Mouse (Mus musculus) myocyte (in vitro differentiated cells): ENCODE data around the gene Rab30.

Experiments
- MAX ChIP-seq: IDR thresholded peaks from one replicate; pipeline ENCODE4 v1.6.1; 2011; ENCODE audit warnings: low read depth, mild to moderate bottlenecking, control low read depth
- MYOD1 ChIP-seq, 3 experiments: IDR thresholded peaks; one replicate each; pipeline ENCODE4 v1.6.1; 2011; ENCODE audit warnings: control low read depth in 2 of 3, low read depth in 2 of 3, mild to moderate bottlenecking in 2 of 3, moderate library complexity in 1 of 3; ENCODE audit not compliant: insufficient read length in 2 of 3, control insufficient read depth in 1 of 3
- POLR2A ChIP-seq: IDR thresholded peaks from one replicate; pipeline ENCODE4 v1.6.1; 2011; ENCODE audit warnings: low read depth, mild to moderate bottlenecking, control low read depth, moderate library complexity; ENCODE audit not compliant: insufficient read length

DNA sequence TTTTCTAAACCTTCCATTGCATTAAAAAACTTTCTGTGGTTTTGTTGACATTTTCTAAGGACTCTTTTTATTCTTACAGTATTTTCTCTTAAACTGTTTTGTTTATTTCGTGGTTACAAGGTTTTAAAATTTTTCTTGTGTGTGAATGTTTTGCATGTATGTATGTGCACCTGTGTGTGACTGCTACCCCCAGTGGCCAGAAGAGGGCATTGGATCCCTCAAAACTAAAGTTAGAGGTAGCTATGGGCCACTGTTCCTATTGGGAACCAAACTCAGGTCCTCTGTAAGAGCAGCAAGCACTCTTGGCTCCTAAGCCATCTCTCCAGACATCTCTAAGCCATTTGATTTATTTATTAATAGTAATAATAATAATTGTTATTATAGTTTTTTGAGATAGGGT, 40.0 kb downstream of the Rab30 start:
- TF ChIP-seq POLR2A, result no peak
- TF ChIP-seq MAX, result no peak
- no peak for TF ChIP-seq MYOD1 (IDR thresholded peaks at IDR 0.05; ENCODE audit: control insufficient read depth in 1 of 3, insufficient read length in 2 of 3, low read depth in 2 of 3)
